ENCODE assay signal across 16 mouse cellular contexts in the genomic region with DNA sequence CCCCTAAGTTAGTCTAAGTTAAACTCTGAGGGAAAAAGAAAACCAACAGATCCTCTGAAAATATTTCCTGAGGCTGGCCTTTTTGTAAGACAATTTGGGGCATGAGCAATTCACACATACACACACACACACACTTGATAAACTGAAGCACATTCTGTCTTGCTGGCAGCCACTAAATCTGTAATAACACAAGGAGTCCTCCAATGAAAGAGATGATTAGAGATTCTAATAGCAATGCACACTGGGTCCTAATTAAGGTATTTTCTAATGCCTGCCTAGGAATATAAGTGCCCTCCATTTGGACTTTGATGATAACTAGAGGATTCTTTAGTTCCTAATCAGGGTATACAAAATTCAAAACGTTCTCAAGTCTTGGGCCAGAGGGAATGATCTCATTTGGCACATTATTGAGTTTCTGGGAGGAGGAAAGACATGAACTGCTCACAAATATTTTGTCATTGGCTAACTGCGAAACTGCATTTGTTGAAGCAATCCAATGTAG.
"Had no signal": no experiment of that assay in that cellular context is flagged by ENCODE, and none has a peak within 500 bp of the region (broad histone marks: within the 10 kb centered on the region; RNA-seq: fewer than 3 reads in every experiment).

No protein-coding gene starts in this region.

- DNase-seq: kidney, postnatal 10 days; kidney, postnatal 4 days; layer of hippocampus, adult 9-11 months; liver; lung, adult 18-20 months; lung, postnatal 4 days; midbrain, embryonic 14.5 days; thymus, postnatal 25 days had no signal

- H3K4me1 ChIP-seq: kidney, embryonic 15.5 days; limb, embryonic 10.5 days; limb, embryonic 13.5 days; liver, embryonic 12.5 days; liver, embryonic 15.5 days; lung, embryonic 15.5 days had no signal

- H3K27me3 ChIP-seq: liver, embryonic 12.5 days; liver, embryonic 15.5 days; lung, embryonic 15.5 days had no signal

- ATAC-seq: liver, embryonic 12.5 days had no signal

- H3K4me3 ChIP-seq: kidney, embryonic 15.5 days; layer of hippocampus, adult 2 months; limb, embryonic 10.5 days; limb, embryonic 13.5 days; liver, embryonic 12.5 days; liver, embryonic 15.5 days; lung, embryonic 15.5 days had no signal

- H3K36me3 ChIP-seq: kidney, embryonic 15.5 days; limb, embryonic 10.5 days; limb, embryonic 13.5 days; liver, embryonic 12.5 days; liver, embryonic 15.5 days; lung, embryonic 15.5 days had no signal

- H3K27ac ChIP-seq: kidney, embryonic 15.5 days; layer of hippocampus, adult 2 months; limb, embryonic 10.5 days; limb, embryonic 13.5 days; liver, embryonic 12.5 days; liver, embryonic 15.5 days; lung, embryonic 15.5 days had no signal

- H3K4me2 ChIP-seq: kidney, embryonic 15.5 days; limb, embryonic 13.5 days; liver, embryonic 12.5 days; liver, embryonic 15.5 days; lung, embryonic 15.5 days; midbrain, embryonic 11.5 days had no signal

- H3K9ac ChIP-seq: kidney, embryonic 15.5 days; limb, embryonic 13.5 days; liver, embryonic 12.5 days; liver, embryonic 15.5 days; lung, embryonic 15.5 days had no signal

- H3K9me3 ChIP-seq: kidney, embryonic 15.5 days; limb, embryonic 10.5 days; limb, embryonic 13.5 days; liver, embryonic 12.5 days; liver, embryonic 15.5 days; lung, embryonic 15.5 days had no signal
